ENCODE assay signal across 18 mouse cellular contexts in genomic region chr11:119217861-119218260, GRCm38 (mm10). TPM values are rescaled to one million over a fixed set of nuclear protein-coding genes. Genes with fewer than 3 reads are reported as not detected.
DNase-seq lines count a peak whose midpoint lies in the region; ATAC-seq and TF ChIP-seq lines count a peak whose summit lies in the region.
"Had no signal": no experiment of that assay in that cellular context is flagged by ENCODE, and none has a peak within 500 bp of the region (broad histone marks: within the 10 kb centered on the region; RNA-seq: fewer than 3 reads in every experiment).

No protein-coding gene starts in this region.

- H3K79me2 ChIP-seq in liver, adult 2 months (ENCODE audit: control insufficient read depth, insufficient read depth, low read length), result no peaks in the 10 kb centered on the region; the same call in 1 of the 2 replicates

- no peaks in the 10 kb centered on the region for H3K9me3 ChIP-seq in liver, embryonic 12.5 days (replicated peaks)

- WGBS in liver, adult 2 months, result 54% methylated on average over 6 of the region's 6 CpGs
- WGBS in liver, embryonic 12.5 days (ENCODE audit: insufficient replicate concordance), result 72% methylated on average over 6 of the region's 6 CpGs

- TF ChIP-seq POLR2A in liver, adult 2 months (IDR thresholded peaks at IDR 0.05; ENCODE audit: extremely low read depth, insufficient read depth, low read length), result no peak

- no peak overlapping the region for H3K9ac ChIP-seq in liver, adult 2 months (ENCODE audit: low read depth, low read length)
- no peak overlapping the region for H3K9ac ChIP-seq in liver, embryonic 12.5 days

- no peak for TF ChIP-seq CTCF in liver, adult 2 months (IDR thresholded peaks at IDR 0.05; ENCODE audit: low read depth, low read length)

- no peak overlapping the region for H3K4me3 ChIP-seq in liver, adult 2 months (ENCODE audit: insufficient read depth, low read depth, low read length)
- H3K4me3 ChIP-seq in liver, embryonic 12.5 days, result no peak overlapping the region

- DNase-seq in cerebellum, adult 9-10 months, result peak; percentile 27
- no peak for DNase-seq in cerebellum, postnatal 14 days
- DNase-seq in liver, adult 2 months (ENCODE audit: extremely low read depth, low read depth, low spot score), result peak; percentile 91
- DNase-seq: adrenal gland, adult 2 months; adrenal gland, adult 8-10 months; adrenal gland, postnatal 10 days; adrenal gland, postnatal 14 days; adrenal gland, postnatal 25 days; adrenal gland, postnatal 36 days; B cell, adult 2 months; cerebellum, adult 11 months; cerebellum, adult 11-12 months; cerebellum, adult 18-20 months had no signal

- no peak for ATAC-seq in liver, embryonic 12.5 days
- ATAC-seq: activated CD4-positive, CD25-positive, alpha-beta regulatory T cell, adult 4 months; CD4-positive, CD25-positive, alpha-beta regulatory T cell, adult 4 months; Patski had no signal

- H3K27ac ChIP-seq in liver, adult 2 months (replicated peaks; ENCODE audit: insufficient read depth, low read depth, low read length), result no peak overlapping the region
- no peak overlapping the region for H3K27ac ChIP-seq in liver, embryonic 12.5 days

- no peaks in the 10 kb centered on the region for H3K36me3 ChIP-seq in liver, adult 2 months (ENCODE audit: control insufficient read depth, insufficient read depth, low read length)
- no peaks in the 10 kb centered on the region for H3K36me3 ChIP-seq in liver, embryonic 12.5 days
- H3K36me3 ChIP-seq: G1E had no signal

- H3K27me3 ChIP-seq in liver, adult 2 months (ENCODE audit: control insufficient read depth, insufficient read depth, low read length), result no peaks in the 10 kb centered on the region
- peaks cover 11% of the 10 kb centered on the region for H3K27me3 ChIP-seq in liver, embryonic 12.5 days (replicated peaks)
- H3K27me3 ChIP-seq: Patski had no signal

- H3K4me2 ChIP-seq in liver, embryonic 12.5 days, result no peak overlapping the region

- peaks cover 50% of the 10 kb centered on the region for H3K4me1 ChIP-seq in liver, adult 2 months (ENCODE audit: control insufficient read depth, insufficient read depth, low read length)
- peaks cover 46% of the 10 kb centered on the region for H3K4me1 ChIP-seq in liver, embryonic 12.5 days

RNA-seq across cellular contexts. Expression of gene Tbc1d16, which starts 10.4 kb away (rescaled TPM):
- 4.6 and 5.5 TPM in 2 replicates for total RNA-seq in liver, adult 2 months (2014; rRNA removed)
- 8.5 and 9.5 TPM in 2 replicates for polyA plus RNA-seq in liver, adult 2 months (2012; rRNA removed)
- polyA plus RNA-seq in liver, embryonic 12.5 days (2016; fragmentation: Nextera tagmentation; extraction: Ambion mirVana), result 1.8 and 2.0 TPM in 2 replicates
- polyA plus RNA-seq: G1E had no signal

RNA-seq across cellular contexts. Expression of gene Ccdc40, which starts 10.5 kb away (rescaled TPM):
- 0.07 and 0.09 TPM in 2 replicates for total RNA-seq in liver, adult 2 months (2014; rRNA removed)
- 0.04 TPM in 1 of 2 replicates, not detected in the other for polyA plus RNA-seq in liver, adult 2 months (2012; rRNA removed)
- 1.8 and 2.4 TPM in 2 replicates for polyA plus RNA-seq in liver, embryonic 12.5 days (2016; fragmentation: Nextera tagmentation; extraction: Ambion mirVana)
- polyA plus RNA-seq: G1E had no signal

RNA-seq across cellular contexts. Expression of gene Gaa, which starts 49.8 kb away (rescaled TPM):
- 22.4 and 49.3 TPM in 2 replicates for total RNA-seq in liver, adult 2 months (2014; rRNA removed)
- polyA plus RNA-seq in liver, adult 2 months (2012; rRNA removed), result 108 and 119 TPM in 2 replicates
- 26.4 and 27.3 TPM in 2 replicates for polyA plus RNA-seq in liver, embryonic 12.5 days (2016; fragmentation: Nextera tagmentation; extraction: Ambion mirVana)

Comparison
In these comparisons a context has a peak if more than half of its experiments do, and no peak if none do; other contexts are left out.
1. DNase-seq: peak in cerebellum, adult 9-10 months (single experiment) and liver, adult 2 months (single experiment); none in cerebellum, postnatal 14 days (0 of 2).